In the genomic region with DNA sequence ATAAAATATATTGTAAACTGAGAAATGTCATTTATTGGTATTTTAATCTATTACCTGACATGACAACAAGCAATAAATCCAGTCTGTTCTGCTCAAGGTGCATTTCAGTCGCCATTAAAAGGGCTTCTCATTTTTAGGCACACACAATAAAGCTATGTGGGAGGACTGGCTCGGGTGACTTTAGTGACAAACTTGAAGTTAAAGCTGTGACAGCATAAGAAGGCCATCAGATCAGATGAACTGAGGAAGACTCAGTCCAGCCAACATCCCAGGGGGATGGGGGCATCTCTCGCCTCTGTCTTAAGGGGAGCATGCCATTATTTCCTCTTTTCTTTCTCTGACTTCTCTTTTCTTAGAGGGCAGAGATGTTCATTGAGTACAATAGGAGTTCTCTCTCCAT, we compare ENCODE assay signal across 23 mouse cellular contexts.
DNase-seq lines count a peak whose midpoint lies in the region; ATAC-seq and TF ChIP-seq lines count a peak whose summit lies in the region.
"Had no signal": no experiment of that assay in that cellular context is flagged by ENCODE, and none has a peak within 500 bp of the region (broad histone marks: within the 10 kb centered on the region; RNA-seq: fewer than 3 reads in every experiment).

No protein-coding gene starts in this region.

- WGBS in kidney, embryonic 14.5 days, result 34% methylated on average over 3 of the region's 3 CpGs
- WGBS in kidney, embryonic 16.5 days, result 31% methylated on average over 3 of the region's 3 CpGs

- in situ Hi-C loops in CH12.LX (cut with MboI; ENCODE audit: low pct_ligation_motif_present, low pct_unique_long_range_greater_than_20kb, low sequenced_read_pairs), result loop anchor here (25.0 kb wide), 1 partner anchor 374 kb away; no protein-coding TSS in a partner anchor

- no peak overlapping the region for H3K4me2 ChIP-seq in kidney, embryonic 14.5 days (replicated peaks; ENCODE audit: low read depth, low read length)
- H3K4me2 ChIP-seq in kidney, embryonic 16.5 days (replicated peaks; ENCODE audit: low read depth, low read length), result no peak overlapping the region
- H3K4me2 ChIP-seq in CH12.LX (ENCODE audit: insufficient read depth, low read depth, poor library complexity, severe bottlenecking), result 0 out of 2 replicates have a peak overlapping the region, but pooled peaks have one; percentile 14
- H3K4me2 ChIP-seq: embryonic facial prominence, embryonic 13.5 days; embryonic facial prominence, embryonic 15.5 days; forebrain, embryonic 12.5 days had no signal

- DNase-seq in kidney, adult 9 months, result no peak
- no peak for DNase-seq in kidney, adult 8-10 months
- no peak for DNase-seq in CH12.LX (ENCODE audit: extremely low read depth)
- DNase-seq: adrenal gland, adult 2 months; adrenal gland, postnatal 10 days; adrenal gland, postnatal 25 days; B cell, adult 2 months; cerebellum, adult 11 months; cerebellum, adult 18-20 months; cerebellum, adult 8-10 months; cerebellum, adult 9-11 months; cerebellum, postnatal 36 days; embryo, embryonic 11 days had no signal

- peak; percentile 85 for ATAC-seq in kidney, embryonic 14.5 days (ENCODE audit: low FRiP score, low TSS enrichment)
- peak; percentile 81 for ATAC-seq in kidney, embryonic 16.5 days (ENCODE audit: low FRiP score, low TSS enrichment)
- ATAC-seq: CD4-positive, CD25-positive, alpha-beta regulatory T cell, adult 4 months; forebrain, embryonic 14.5 days; forebrain, embryonic 16.5 days had no signal

- no peaks in the 10 kb centered on the region for H3K79me2 ChIP-seq in CH12.LX (replicated peaks; ENCODE audit: control insufficient read depth, extremely low read depth, insufficient read depth, poor library complexity, severe bottlenecking)

- no peak for TF ChIP-seq EP300 in CH12.LX (IDR thresholded peaks at IDR 0.05; ENCODE audit: low read length)

- no peaks in the 10 kb centered on the region for H3K27me3 ChIP-seq in kidney, embryonic 14.5 days (ENCODE audit: control insufficient read depth, insufficient read depth, low read length)
- H3K27me3 ChIP-seq in kidney, embryonic 16.5 days (ENCODE audit: insufficient read depth, low read length), result no peaks in the 10 kb centered on the region
- H3K27me3 ChIP-seq in CH12.LX (replicated peaks), result no peaks in the 10 kb centered on the region
- H3K27me3 ChIP-seq: embryonic facial prominence, embryonic 13.5 days; embryonic facial prominence, embryonic 15.5 days; forebrain, embryonic 12.5 days had no signal

- no peak for TF ChIP-seq CTCF in CH12.LX (conservative IDR thresholded peaks at IDR 0.05 in 1 of 2, IDR thresholded peaks at IDR 0.05 in 1 of 2; ENCODE audit: low read depth in 2 of 2, low read length in 2 of 2)

- H3K4me1 ChIP-seq in kidney, embryonic 14.5 days (ENCODE audit: control insufficient read depth, insufficient read depth, low read length), result no peaks in the 10 kb centered on the region
- H3K4me1 ChIP-seq in kidney, embryonic 16.5 days (ENCODE audit: insufficient read depth, low read length), result peaks cover 3% of the 10 kb centered on the region; the same call in 1 of the 2 replicates
- H3K4me1 ChIP-seq in CH12.LX (ENCODE audit: control insufficient read depth in 1 of 2, insufficient read depth in 2 of 2), result peaks cover 5 to 36% of the 10 kb centered on the region in 2 experiments; a peak in 3 of 4 replicates
- H3K4me1 ChIP-seq: embryonic facial prominence, embryonic 13.5 days; embryonic facial prominence, embryonic 15.5 days; forebrain, embryonic 12.5 days had no signal

- no peaks in the 10 kb centered on the region for H3K9me3 ChIP-seq in kidney, embryonic 14.5 days (ENCODE audit: control insufficient read depth, low read length)
- H3K9me3 ChIP-seq in kidney, embryonic 16.5 days (ENCODE audit: low read length), result no peaks in the 10 kb centered on the region
- no peaks in the 10 kb centered on the region for H3K9me3 ChIP-seq in CH12.LX (replicated peaks; ENCODE audit: low read length)
- H3K9me3 ChIP-seq: embryonic facial prominence, embryonic 13.5 days; embryonic facial prominence, embryonic 15.5 days; forebrain, embryonic 10.5 days; forebrain, embryonic 12.5 days had no signal

- TF ChIP-seq POLR2A in CH12.LX (IDR thresholded peaks at IDR 0.05; ENCODE audit: low read depth, low read length), result no peak

- peak overlapping the region; percentile 42; the same call in 1 of the 2 replicates for H3K27ac ChIP-seq in kidney, embryonic 14.5 days (ENCODE audit: low read depth, low read length)
- H3K27ac ChIP-seq in kidney, embryonic 16.5 days (ENCODE audit: low read length), result peak overlapping the region; percentile 60; the same call in 1 of the 2 replicates
- H3K27ac ChIP-seq in CH12.LX (ENCODE audit: insufficient read depth, low read depth), result no peak overlapping the region
- H3K27ac ChIP-seq: embryonic facial prominence, embryonic 13.5 days; embryonic facial prominence, embryonic 15.5 days; forebrain, embryonic 10.5 days; forebrain, embryonic 12.5 days had no signal

- no peak overlapping the region for H3K4me3 ChIP-seq in kidney, embryonic 14.5 days (ENCODE audit: low read length)
- no peak overlapping the region for H3K4me3 ChIP-seq in kidney, embryonic 16.5 days (ENCODE audit: low read length)
- no peak overlapping the region for H3K4me3 ChIP-seq in CH12.LX (replicated peaks in 1 of 3; ENCODE audit: low read depth in 2 of 3, low read length in 2 of 3, poor library complexity in 1 of 3)
- H3K4me3 ChIP-seq: embryonic facial prominence, embryonic 13.5 days; embryonic facial prominence, embryonic 15.5 days; erythroblast, embryonic 14.5 days; forebrain, embryonic 10.5 days; forebrain, embryonic 12.5 days had no signal

- dilution Hi-C loops in CH12.LX (cut with MboI; ENCODE audit: extremely low pct_ligation_motif_present, extremely low pct_unique_long_range_greater_than_20kb, low sequenced_read_pairs), result no loop called here

- no peak for TF ChIP-seq RAD21 in CH12.LX (IDR thresholded peaks at IDR 0.05; ENCODE audit: low read depth, low read length)

- no peaks in the 10 kb centered on the region for H3K36me3 ChIP-seq in kidney, embryonic 14.5 days (ENCODE audit: control insufficient read depth, insufficient read depth, low read length)
- H3K36me3 ChIP-seq in kidney, embryonic 16.5 days (ENCODE audit: insufficient read depth, low read length), result no peaks in the 10 kb centered on the region
- H3K36me3 ChIP-seq in CH12.LX (replicated peaks in 1 of 2; ENCODE audit: control insufficient read depth in 1 of 2, insufficient read depth in 1 of 2, low read length in 1 of 2), result no peaks in the 10 kb centered on the region
- H3K36me3 ChIP-seq: embryonic facial prominence, embryonic 13.5 days; embryonic facial prominence, embryonic 15.5 days; forebrain, embryonic 10.5 days; forebrain, embryonic 12.5 days had no signal

- no peak overlapping the region for H3K9ac ChIP-seq in kidney, embryonic 14.5 days (ENCODE audit: low read depth, low read length)
- no peak overlapping the region for H3K9ac ChIP-seq in kidney, embryonic 16.5 days (replicated peaks; ENCODE audit: low read length)
- no peak overlapping the region for H3K9ac ChIP-seq in CH12.LX (ENCODE audit: insufficient read depth, low read depth)
- H3K9ac ChIP-seq: embryonic facial prominence, embryonic 13.5 days; embryonic facial prominence, embryonic 15.5 days; forebrain, embryonic 12.5 days had no signal

TF ChIP-seq in CH12.LX, 34 proteins besides CTCF, POLR2A, EP300 and RAD21:
- no peak for TF ChIP-seq UBTF (IDR thresholded peaks at IDR 0.05; ENCODE audit: low read depth, low read length)
- TF ChIP-seq MAX (IDR thresholded peaks at IDR 0.05; ENCODE audit: low read length), result no peak
- no peak for TF ChIP-seq MXI1 (IDR thresholded peaks at IDR 0.05; ENCODE audit: low read depth, low read length)
- no peak for TF ChIP-seq USF1 (IDR thresholded peaks at IDR 0.05; ENCODE audit: low read depth, low read length)
- no peak for TF ChIP-seq NRF1 (IDR thresholded peaks at IDR 0.05; ENCODE audit: low read depth, low read length)
- no peak for TF ChIP-seq SIN3A (IDR thresholded peaks at IDR 0.05; ENCODE audit: low read length)
- TF ChIP-seq IRF4 (IDR thresholded peaks at IDR 0.05; ENCODE audit: low read depth, low read length), result no peak
- TF ChIP-seq GABPA (IDR thresholded peaks at IDR 0.05; ENCODE audit: insufficient replicate concordance, low read depth, low read length), result no peak
- no peak for TF ChIP-seq RCOR1 (conservative IDR thresholded peaks at IDR 0.05; ENCODE audit: low read depth, low read length)
